Mouse (Mus musculus) olfactory bulb, adult 2 months (tissue): ENCODE measurements at regions not wholly inside any gene's neighbourhood (a gene's known extent, or its start where the extent isn't known, plus 50 kb on each side); places are given as distances from the start of the nearest gene placed in this dataset.

Experiments
- H3K27ac ChIP-seq: fragments of 200-500 bp; 2 replicates; pipeline ENCODE4 v1.5.1; 2012; ENCODE audit warnings: low read depth, low read length; ENCODE audit not compliant: insufficient read depth
- H3K4me1 ChIP-seq: fragments of 200-500 bp; 2 replicates; pipeline ENCODE4 v1.6.1; 2012; ENCODE audit warnings: low read length; ENCODE audit not compliant: control insufficient read depth, insufficient read depth
- H3K4me3 ChIP-seq: fragments of 200-500 bp; 2 replicates; pipeline ENCODE4 v1.5.1; 2012; ENCODE audit warnings: mild to moderate bottlenecking, low read depth, low read length, moderate library complexity; ENCODE audit not compliant: insufficient read depth
- CTCF ChIP-seq: fragments of 200-500 bp; IDR thresholded peaks from 2 replicates; pipeline ENCODE4 v1.5.1; 2012; ENCODE audit warnings: low read depth, mild to moderate bottlenecking, low read length, moderate library complexity; ENCODE audit not compliant: insufficient read depth
- POLR2A ChIP-seq: fragments of 200-500 bp; IDR thresholded peaks from 2 replicates; pipeline ENCODE4 v1.6.1; 2012; ENCODE audit warnings: mild to moderate bottlenecking, low read depth, low read length, moderate library complexity; ENCODE audit not compliant: insufficient read depth
- WGBS: fragments of 180-500 bp; shearing (Covaris S2); methylation state at CpG from one replicate; pipeline ENCODE4 v1.1.7; 2018; 5-methylcytosine and 5-hydroxymethylcytosine counted together

DNA sequence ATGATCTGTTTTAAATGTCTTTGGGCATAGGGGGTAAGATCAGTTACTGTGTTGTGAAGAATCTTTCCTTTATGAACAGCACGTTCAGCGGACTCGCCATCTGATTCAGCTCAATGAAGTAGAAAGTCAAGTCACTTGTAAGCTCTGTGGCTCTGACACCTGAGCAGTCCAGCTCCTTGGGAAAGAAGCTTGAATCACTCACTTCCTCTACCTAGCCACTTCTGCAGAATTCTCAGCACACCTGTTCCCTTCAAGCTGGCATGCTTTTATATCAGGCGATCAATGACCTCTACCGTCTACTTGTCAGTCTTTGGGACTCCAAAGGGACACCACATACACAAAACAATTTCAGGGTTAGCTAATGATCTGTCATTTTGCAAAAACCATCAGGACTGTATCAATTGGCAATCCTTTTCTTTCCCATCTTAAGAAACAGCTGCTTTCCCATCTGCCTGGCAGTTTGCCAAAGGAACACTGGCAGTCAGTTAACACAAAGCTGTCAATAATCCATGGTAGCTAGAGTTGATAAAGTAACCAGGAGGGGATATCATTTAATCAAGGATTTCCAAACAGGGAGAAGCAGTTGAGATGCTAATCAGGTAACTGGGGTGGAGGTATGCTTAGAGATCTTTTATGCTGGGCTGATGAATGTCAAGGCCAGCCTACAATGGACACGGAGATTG lies 382.3 kb upstream of the Gm9747 start:
- TF ChIP-seq CTCF (no peak), POLR2A (no peak)
- Histone ChIP-seq H3K4me1 (no peaks in the 10 kb centered on the region), H3K27ac (no peak overlapping the region), H3K4me3 (no peak overlapping the region)
- 84% methylated on average over 6 of the region's 6 CpGs for WGBS

DNA sequence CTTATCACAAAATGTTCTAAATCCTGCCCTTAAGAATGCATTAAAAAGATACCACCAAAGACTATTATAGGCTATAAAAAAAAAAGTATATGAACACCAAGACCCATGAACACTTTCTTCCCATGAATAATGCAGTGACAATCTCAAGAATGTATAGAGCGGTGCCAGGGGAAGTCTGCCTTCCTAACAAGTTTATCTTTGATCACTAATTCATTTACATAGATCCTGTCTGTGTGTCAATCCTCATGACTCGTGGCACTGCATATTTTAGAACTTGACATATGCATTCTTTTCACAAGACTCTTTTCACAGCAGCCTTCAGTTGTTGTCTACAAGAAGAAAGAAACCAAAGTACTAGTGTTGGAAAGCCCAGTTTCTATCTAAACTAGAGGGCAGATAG lies 373.4 kb upstream of the Gm9747 start:
- Histone ChIP-seq H3K4me1 (no peaks in the 10 kb centered on the region), H3K27ac (no peak overlapping the region), H3K4me3 (no peak overlapping the region)
- TF ChIP-seq CTCF (no peak), POLR2A (no peak)
- WGBS = 59% methylated on average over 2 of the region's 2 CpGs

DNA sequence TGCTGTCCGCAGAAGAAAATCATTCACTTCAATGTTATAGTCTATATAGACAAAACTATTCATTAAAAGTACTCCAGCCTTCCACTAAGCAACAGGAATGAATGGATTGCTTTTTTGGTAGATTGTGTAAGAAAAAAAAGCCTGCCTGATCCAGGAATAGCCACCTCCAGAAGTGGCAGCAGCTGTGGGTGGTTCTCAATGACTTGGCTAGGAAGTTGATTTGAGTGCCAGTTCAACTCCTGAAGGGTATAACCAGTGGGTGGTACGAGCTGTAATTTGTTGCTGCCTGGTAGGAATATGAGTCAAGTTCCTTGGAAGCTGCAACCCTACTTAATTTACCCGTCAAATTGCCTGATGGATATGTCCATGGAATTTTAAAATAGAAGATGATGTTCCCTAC lies 368.3 kb upstream of the Gm9747 start:
- no peaks in the 10 kb centered on the region for H3K4me1 ChIP-seq
- H3K27ac ChIP-seq = no peak overlapping the region
- no peak for TF ChIP-seq CTCF
- H3K4me3 ChIP-seq = no peak overlapping the region
- WGBS = 30% methylated on average over 3 of the region's 3 CpGs

DNA sequence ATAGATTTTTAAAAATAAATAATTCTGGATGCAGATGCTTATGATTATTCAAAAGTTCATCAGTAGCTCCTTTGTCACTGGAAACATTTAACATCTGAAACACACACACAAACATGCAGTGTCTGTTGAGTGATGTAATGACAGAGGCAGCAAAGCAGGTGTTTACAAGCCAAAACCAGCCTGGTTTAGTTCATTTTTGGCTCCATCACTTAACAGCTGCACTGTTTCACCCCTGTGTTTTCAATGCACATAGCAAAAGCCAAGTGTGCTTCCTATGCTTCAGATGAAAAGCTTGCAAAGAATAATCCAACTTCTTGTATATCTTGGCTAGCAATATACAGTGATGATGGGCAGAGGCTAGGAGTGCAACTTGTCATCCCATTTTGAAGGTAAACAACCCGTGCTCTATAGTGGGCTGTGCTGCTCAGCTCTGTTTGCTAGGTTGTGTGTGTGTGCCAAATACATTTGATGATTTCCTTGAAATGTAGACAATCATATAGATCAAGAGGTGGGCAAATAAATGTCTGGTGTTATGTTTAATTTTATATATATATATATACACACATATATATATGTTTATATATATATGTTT lies 345.9 kb upstream of the Gm9747 start:
- TF ChIP-seq CTCF = no peak
- no peak for TF ChIP-seq POLR2A
- H3K4me1 ChIP-seq = no peaks in the 10 kb centered on the region
- 74% methylated on average over 1 of the region's 1 CpGs for WGBS
- no peak overlapping the region for H3K27ac ChIP-seq
- H3K4me3 ChIP-seq = no peak overlapping the region

DNA sequence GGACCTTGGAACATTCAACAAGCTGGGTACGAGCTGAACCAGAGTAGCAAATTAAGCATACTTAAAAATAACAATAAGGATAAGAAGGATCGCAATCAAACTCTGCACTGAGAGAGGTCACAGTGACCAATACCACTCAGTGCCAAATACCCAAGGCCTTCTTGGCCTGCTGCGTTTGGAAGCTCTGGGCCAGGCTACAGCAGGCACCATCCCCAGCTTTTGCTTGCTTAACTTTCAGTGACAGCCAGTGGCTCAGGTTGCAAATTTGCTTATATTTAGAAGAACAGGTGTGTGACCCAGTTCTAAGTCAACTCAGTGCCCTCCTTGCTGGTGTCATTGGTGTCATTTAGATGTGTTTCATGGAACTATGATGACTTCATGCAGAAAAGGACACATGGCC lies 335.7 kb upstream of the Gm9747 start:
- Histone ChIP-seq H3K27ac (no peak overlapping the region), H3K4me1 (no peaks in the 10 kb centered on the region), H3K4me3 (no peak overlapping the region)
- TF ChIP-seq CTCF = no peak
- no peak for TF ChIP-seq POLR2A
- WGBS = 83% methylated on average over 3 of the region's 3 CpGs

DNA sequence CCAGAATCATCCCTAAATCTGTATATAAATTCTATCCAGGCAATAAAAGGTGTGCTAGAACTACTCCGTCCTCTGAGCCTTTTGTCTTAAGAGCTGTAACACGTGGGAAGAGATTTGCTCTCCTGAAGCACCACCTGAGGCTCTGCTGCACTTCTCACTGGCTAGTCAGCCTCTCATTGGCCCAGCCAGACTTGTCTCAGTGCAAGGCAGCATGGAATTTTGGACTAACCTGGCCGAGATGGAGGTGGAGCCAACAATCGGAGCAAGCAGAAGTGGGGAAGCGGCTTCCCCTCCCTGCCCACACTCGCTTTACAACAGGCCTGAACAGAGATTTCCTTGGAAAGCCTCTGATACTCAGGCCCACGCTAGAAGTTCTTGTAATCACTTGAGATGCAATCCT lies 332.1 kb upstream of the Gm9747 start:
- no peak overlapping the region for H3K27ac ChIP-seq
- TF ChIP-seq POLR2A (no peak), CTCF (no peak)
- no peak overlapping the region for H3K4me3 ChIP-seq
- WGBS = 78% methylated on average over 7 of the region's 7 CpGs
- H3K4me1 ChIP-seq = no peaks in the 10 kb centered on the region

DNA sequence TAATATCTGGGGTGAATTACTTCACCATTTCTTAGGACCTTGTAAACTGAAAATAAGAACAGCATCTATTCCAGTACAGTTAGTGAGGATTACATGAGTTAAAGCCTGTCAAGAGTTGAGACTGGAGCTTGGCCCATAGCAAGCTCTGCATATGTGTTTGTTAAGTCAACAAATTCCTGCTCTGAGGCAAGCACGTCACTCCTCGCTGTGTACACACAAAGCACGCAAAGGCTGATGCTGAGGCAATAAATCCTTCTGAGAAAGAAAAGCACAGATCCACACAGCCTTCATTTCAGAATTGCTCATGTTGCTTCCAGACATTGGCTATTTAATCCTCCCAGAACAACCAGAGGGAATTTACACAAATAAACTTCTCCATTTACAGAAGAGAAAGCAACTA lies 328.9 kb upstream of the Gm9747 start:
- Histone ChIP-seq H3K27ac (no peak overlapping the region), H3K4me1 (no peaks in the 10 kb centered on the region), H3K4me3 (no peak overlapping the region)
- WGBS = 89% methylated on average over 3 of the region's 3 CpGs
- TF ChIP-seq POLR2A = no peak
- no peak for TF ChIP-seq CTCF

DNA sequence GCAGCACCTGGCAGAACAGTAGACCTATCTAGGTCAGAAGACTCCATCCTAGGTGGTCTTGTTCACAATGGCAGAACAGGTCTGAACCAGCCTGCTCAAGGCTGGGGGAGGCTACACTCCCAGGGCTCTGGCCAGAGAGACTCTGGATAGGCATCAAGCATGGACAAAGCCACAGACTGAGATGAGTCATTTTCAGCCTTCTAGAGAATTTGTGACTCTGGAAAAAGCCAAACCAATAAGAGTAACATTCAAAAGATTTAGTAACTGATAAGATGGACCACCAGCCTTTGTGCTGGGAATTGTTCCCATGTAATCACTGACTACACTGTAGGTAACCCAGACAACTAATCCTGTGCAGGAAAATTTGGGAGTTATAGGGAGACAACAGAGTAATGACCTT lies 320.3 kb upstream of the Gm9747 start:
- Histone ChIP-seq H3K4me1 (no peaks in the 10 kb centered on the region), H3K27ac (no peak overlapping the region), H3K4me3 (no peak overlapping the region)
- no peak for TF ChIP-seq POLR2A

DNA sequence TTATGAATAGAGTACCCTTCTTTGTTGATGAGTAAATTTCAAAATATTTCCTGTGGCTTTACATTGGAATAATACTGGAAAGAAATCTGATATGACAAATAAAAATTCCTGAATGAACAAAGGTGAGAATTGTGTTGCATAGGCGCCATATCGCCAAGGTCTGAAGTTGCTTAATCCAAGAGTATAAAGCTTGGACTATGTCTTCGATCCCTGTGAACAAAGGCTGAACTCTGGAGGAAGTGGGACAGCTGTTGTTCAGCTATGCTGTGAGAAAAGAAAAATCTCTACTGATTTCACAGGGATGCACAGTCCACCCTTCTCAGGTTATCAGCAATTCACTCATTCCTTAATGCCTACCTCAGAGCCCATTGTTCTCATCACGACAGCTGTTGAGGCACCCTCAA lies 319.3 kb upstream of the Gm9747 start:
- WGBS = 84% methylated on average over 4 of the region's 4 CpGs
- Histone ChIP-seq H3K4me3 (no peak overlapping the region), H3K27ac (no peak overlapping the region), H3K4me1 (no peaks in the 10 kb centered on the region)
- TF ChIP-seq POLR2A (no peak), CTCF (no peak)

DNA sequence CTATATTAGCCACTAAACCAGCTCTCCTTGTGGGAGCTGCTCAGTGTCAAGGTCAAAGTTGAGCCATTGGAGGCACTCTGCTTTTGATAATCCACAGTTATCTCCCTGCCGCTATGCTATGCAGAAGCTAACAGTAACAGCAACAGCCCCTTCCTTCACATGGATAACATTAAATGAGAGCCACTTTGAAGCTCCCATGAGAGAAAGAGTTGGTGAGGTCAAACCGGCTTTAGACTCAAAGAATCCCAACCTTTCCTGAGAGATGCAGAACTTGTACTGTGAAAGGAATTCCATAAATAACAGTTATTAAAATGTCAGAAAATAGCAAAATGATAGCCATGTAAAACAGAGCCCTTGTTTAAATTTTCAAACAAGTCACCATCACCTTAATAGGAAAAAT lies 316.1 kb upstream of the Gm9747 start:
- WGBS = 81% methylated on average over 2 of the region's 2 CpGs
- H3K4me1 ChIP-seq = no peaks in the 10 kb centered on the region
- no peak overlapping the region for H3K4me3 ChIP-seq
- no peak overlapping the region for H3K27ac ChIP-seq
- no peak for TF ChIP-seq POLR2A
- TF ChIP-seq CTCF = no peak
